Comparison of ENCODE assay signal across 28 mouse cellular contexts in the genomic region with DNA sequence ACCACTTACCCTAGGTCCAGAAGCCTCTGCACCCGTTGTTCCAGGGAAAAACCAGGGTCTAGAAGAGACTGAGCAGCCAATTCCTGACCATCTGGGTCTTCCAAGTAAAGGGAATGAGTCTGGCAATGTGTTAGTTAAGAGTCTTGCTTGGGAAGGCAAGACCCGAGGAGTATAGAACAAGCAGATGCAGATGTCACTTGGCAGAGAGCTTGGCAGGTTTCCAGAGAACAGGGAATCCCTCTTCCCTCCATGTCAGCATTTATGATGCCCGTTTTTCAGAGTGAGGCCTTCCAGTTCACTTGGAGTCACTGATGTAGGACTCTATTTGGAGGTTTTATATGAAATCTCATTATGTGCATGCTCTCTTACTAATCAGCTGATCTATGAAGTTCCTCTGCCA.
DNase-seq lines count a peak whose midpoint lies in the region; ATAC-seq and TF ChIP-seq lines count a peak whose summit lies in the region.
"Had no signal": no experiment of that assay in that cellular context is flagged by ENCODE, and none has a peak within 500 bp of the region (broad histone marks: within the 10 kb centered on the region; RNA-seq: fewer than 3 reads in every experiment).

No protein-coding gene starts in this region.

- no peak for TF ChIP-seq CTCF in cerebellum, adult 2 months (IDR thresholded peaks at IDR 0.05; ENCODE audit: borderline replicate concordance, insufficient read depth, low read depth, low read length)
- TF ChIP-seq CTCF in forebrain, postnatal 0 days (IDR thresholded peaks at IDR 0.05; ENCODE audit: low read depth): no peak
- no peak for TF ChIP-seq CTCF in lung, embryonic 14.5 days (IDR thresholded peaks at IDR 0.05; ENCODE audit: low read depth)
- TF ChIP-seq CTCF in kidney, adult 2 months (conservative IDR thresholded peaks at IDR 0.05; ENCODE audit: insufficient read depth, insufficient read length, low read depth, low read length): no peak

- ATAC-seq in forebrain, postnatal 0 days: peak; percentile 45
- ATAC-seq in forebrain, embryonic 11.5 days (replicated peaks; ENCODE audit: low FRiP score): no peak
- peak; percentile 21; the same call in 1 of the 2 replicates for ATAC-seq in lung, embryonic 14.5 days (ENCODE audit: insufficient read depth)
- ATAC-seq: inflammation-experienced regulatory T-cells, adult 6 months; midbrain, embryonic 16.5 days had no signal

- no peaks in the 10 kb centered on the region for H3K4me1 ChIP-seq in cerebellum, adult 2 months (ENCODE audit: control insufficient read depth, insufficient read depth, low read length)
- H3K4me1 ChIP-seq in forebrain, postnatal 0 days (ENCODE audit: insufficient read depth): no peaks in the 10 kb centered on the region
- no peaks in the 10 kb centered on the region for H3K4me1 ChIP-seq in forebrain, embryonic 11.5 days (replicated peaks; ENCODE audit: control insufficient read depth, insufficient read depth, low read length)
- no peaks in the 10 kb centered on the region for H3K4me1 ChIP-seq in lung, embryonic 14.5 days (ENCODE audit: insufficient read depth)
- no peaks in the 10 kb centered on the region for H3K4me1 ChIP-seq in kidney, adult 2 months (ENCODE audit: control insufficient read depth, insufficient read depth, low read length)
- H3K4me1 ChIP-seq: heart, embryonic 10.5 days; heart, embryonic 15.5 days; kidney, embryonic 15.5 days; liver, embryonic 15.5 days; lung, embryonic 15.5 days; midbrain, embryonic 10.5 days had no signal

- no peak overlapping the region for H3K9ac ChIP-seq in forebrain, postnatal 0 days
- H3K9ac ChIP-seq in forebrain, embryonic 11.5 days (ENCODE audit: low read length): no peak overlapping the region
- H3K9ac ChIP-seq in lung, embryonic 14.5 days: no peak overlapping the region
- H3K9ac ChIP-seq: heart, embryonic 15.5 days; kidney, embryonic 15.5 days; liver, embryonic 15.5 days; lung, embryonic 15.5 days; neural tube, embryonic 13.5 days had no signal

- H3K4me3 ChIP-seq in cerebellum, adult 2 months (replicated peaks; ENCODE audit: insufficient read depth, low read depth, low read length): no peak overlapping the region
- no peak overlapping the region for H3K4me3 ChIP-seq in forebrain, postnatal 0 days (ENCODE audit: low read depth, low read length)
- H3K4me3 ChIP-seq in forebrain, embryonic 11.5 days (ENCODE audit: low read depth, low read length): no peak overlapping the region
- no peak overlapping the region for H3K4me3 ChIP-seq in lung, embryonic 14.5 days (ENCODE audit: low read depth, low read length)
- H3K4me3 ChIP-seq in kidney, adult 2 months (ENCODE audit: insufficient read depth, low read depth, low read length): no peak overlapping the region
- H3K4me3 ChIP-seq: heart, embryonic 10.5 days; heart, embryonic 15.5 days; kidney, embryonic 15.5 days; liver, embryonic 15.5 days; lung, embryonic 15.5 days; midbrain, embryonic 10.5 days; neural tube, embryonic 13.5 days had no signal

- H3K4me2 ChIP-seq in forebrain, postnatal 0 days (ENCODE audit: low read depth): no peak overlapping the region
- no peak overlapping the region for H3K4me2 ChIP-seq in forebrain, embryonic 11.5 days (ENCODE audit: low read depth, low read length, severe bottlenecking)
- no peak overlapping the region for H3K4me2 ChIP-seq in lung, embryonic 14.5 days
- H3K4me2 ChIP-seq: heart, embryonic 15.5 days; kidney, embryonic 15.5 days; liver, embryonic 15.5 days; lung, embryonic 15.5 days; neural tube, embryonic 13.5 days had no signal

- TF ChIP-seq POLR2A in cerebellum, adult 2 months (IDR thresholded peaks at IDR 0.05; ENCODE audit: borderline replicate concordance, insufficient read depth, low read length): no peak
- TF ChIP-seq POLR2A in kidney, adult 2 months (IDR thresholded peaks at IDR 0.05; ENCODE audit: low read depth, low read length): no peak

- peak; percentile 82 to 85 for DNase-seq in cerebellum, postnatal 10 days
- no peak for DNase-seq in cerebellum, adult 2 months
- DNase-seq in forebrain, postnatal 0 days: peak; percentile 34
- no peak for DNase-seq in forebrain, embryonic 11.5 days (ENCODE audit: low spot score)
- DNase-seq in lung, embryonic 14.5 days: peak; percentile 65
- no peak for DNase-seq in lung, postnatal 4 days
- DNase-seq in NIH3T3 (ENCODE audit: low read depth): peak; percentile 21
- DNase-seq in kidney, adult 2 months: no peak
- DNase-seq: adrenal gland, adult 2 months; adrenal gland, postnatal 36 days; cerebellum, adult 9-11 months; gastrocnemius, postnatal 25 days; heart, adult 11 months; kidney, adult 11 months; kidney, postnatal 4 days; right cerebral cortex, postnatal 4 days; thymus, adult 18-20 months; thymus, postnatal 25 days had no signal

- no peak overlapping the region for H3K27ac ChIP-seq in cerebellum, adult 2 months (ENCODE audit: insufficient read depth, low read length)
- no peak overlapping the region for H3K27ac ChIP-seq in forebrain, postnatal 0 days (ENCODE audit: low read depth, low read length)
- no peak overlapping the region for H3K27ac ChIP-seq in forebrain, embryonic 11.5 days (ENCODE audit: low read depth, low read length)
- H3K27ac ChIP-seq in lung, embryonic 14.5 days (ENCODE audit: low read depth): no peak overlapping the region
- no peak overlapping the region for H3K27ac ChIP-seq in kidney, adult 2 months (ENCODE audit: insufficient read depth, low read depth, low read length)
- H3K27ac ChIP-seq: heart, embryonic 10.5 days; heart, embryonic 15.5 days; kidney, embryonic 15.5 days; liver, embryonic 15.5 days; lung, embryonic 15.5 days; midbrain, embryonic 10.5 days; neural tube, embryonic 13.5 days; stomach, postnatal 0 days had no signal

- WGBS in cerebellum, adult 2 months: 7% methylated on average over 3 of the region's 3 CpGs
- 33% methylated on average over 3 of the region's 3 CpGs for WGBS in forebrain, postnatal 0 days
- 84% methylated on average over 3 of the region's 3 CpGs for WGBS in forebrain, embryonic 11.5 days
- WGBS in lung, embryonic 14.5 days: 43% methylated on average over 3 of the region's 3 CpGs
- WGBS in kidney, adult 2 months: 41% methylated on average over 3 of the region's 3 CpGs

- no peaks in the 10 kb centered on the region for H3K27me3 ChIP-seq in cerebellum, adult 2 months (ENCODE audit: control insufficient read depth, insufficient read depth, low read length)
- H3K27me3 ChIP-seq in forebrain, postnatal 0 days (ENCODE audit: insufficient read depth, low read length): no peaks in the 10 kb centered on the region
- H3K27me3 ChIP-seq in forebrain, embryonic 11.5 days (ENCODE audit: control insufficient read depth, insufficient read depth, low read length): no peaks in the 10 kb centered on the region
- H3K27me3 ChIP-seq in lung, embryonic 14.5 days (ENCODE audit: insufficient read depth, low read length): no peaks in the 10 kb centered on the region
- H3K27me3 ChIP-seq in kidney, adult 2 months (replicated peaks; ENCODE audit: control insufficient read depth, insufficient read depth, low read length): no peaks in the 10 kb centered on the region
- H3K27me3 ChIP-seq: heart, embryonic 15.5 days; kidney, embryonic 15.5 days; liver, embryonic 15.5 days; lung, embryonic 15.5 days; neural tube, embryonic 13.5 days had no signal

- H3K36me3 ChIP-seq in forebrain, postnatal 0 days (ENCODE audit: insufficient read depth): no peaks in the 10 kb centered on the region
- H3K36me3 ChIP-seq in forebrain, embryonic 11.5 days (ENCODE audit: control insufficient read depth, insufficient read depth, low read length): no peaks in the 10 kb centered on the region
- no peaks in the 10 kb centered on the region for H3K36me3 ChIP-seq in lung, embryonic 14.5 days (ENCODE audit: insufficient read depth)
- H3K36me3 ChIP-seq in kidney, adult 2 months (ENCODE audit: control insufficient read depth, insufficient read depth, low read length): no peaks in the 10 kb centered on the region
- H3K36me3 ChIP-seq: heart, embryonic 10.5 days; heart, embryonic 15.5 days; kidney, embryonic 15.5 days; liver, embryonic 15.5 days; lung, embryonic 15.5 days; midbrain, embryonic 10.5 days; neural tube, embryonic 13.5 days had no signal

- no peaks in the 10 kb centered on the region for H3K9me3 ChIP-seq in forebrain, postnatal 0 days (ENCODE audit: low read length)
- no peaks in the 10 kb centered on the region for H3K9me3 ChIP-seq in forebrain, embryonic 11.5 days (ENCODE audit: control insufficient read depth, low read length)
- H3K9me3 ChIP-seq in lung, embryonic 14.5 days (ENCODE audit: low read depth, low read length): no peaks in the 10 kb centered on the region
- H3K9me3 ChIP-seq: heart, embryonic 10.5 days; heart, embryonic 15.5 days; kidney, embryonic 15.5 days; liver, embryonic 15.5 days; lung, embryonic 15.5 days; midbrain, embryonic 10.5 days had no signal

Comparison
In these comparisons a context has a peak if more than half of its experiments do, and no peak if none do; other contexts are left out.
1. DNase-seq: peak in cerebellum, postnatal 10 days (2 of 2), forebrain, postnatal 0 days (single experiment), lung, embryonic 14.5 days (single experiment) and NIH3T3 (single experiment); none in cerebellum, adult 2 months (0 of 2), forebrain, embryonic 11.5 days (single experiment), lung, postnatal 4 days (0 of 2) and kidney, adult 2 months (single experiment).